Mouse (Mus musculus) liver, embryonic 14.5 days (tissue): ENCODE results near the gene Pfas. TPM values are rescaled to one million over a fixed set of nuclear protein-coding genes. Genes with fewer than 3 reads are reported as not detected.
"Not testable (repeated sequence)": the region's sequence is repeated elsewhere in the genome, so short reads cannot be mapped to it uniquely, and the experiment has no call there.

ENCODE experiments used
- ATAC-seq: fragments of 200-750 bp; cut with Nextera tagmentation; 2 replicates; pipeline ENCODE4 v1.8.0; 2017; ENCODE audit warnings: moderate number of reproducible peaks, mild to moderate bottlenecking, moderate library complexity; ENCODE audit not compliant: insufficient read depth
- DNase-seq, 3 experiments: peaks; one replicate each; pipeline ENCODE4 v3.0.0-alpha.2; 2012 to 2013; ENCODE audit warnings: low read depth in 3 of 3, low spot score in 3 of 3
- H3K27ac ChIP-seq: fragments of 300-500 bp; sonication (generic); 2 replicates; pipeline ENCODE4 v1.5.1; 2014; ENCODE audit warnings: moderate library complexity, mild to moderate bottlenecking, control low read depth, inconsistent platforms
- H3K27me3 ChIP-seq: fragments of 300-500 bp; sonication (generic); 2 replicates; pipeline ENCODE4 v1.6.1; 2014; ENCODE audit warnings: mild to moderate bottlenecking, low read length, moderate library complexity; ENCODE audit not compliant: control insufficient read depth, insufficient read depth
- H3K36me3 ChIP-seq: fragments of 300-500 bp; sonication (generic); replicated peaks from 2 replicates; pipeline ENCODE4 v1.6.1; 2014; ENCODE audit warnings: low read depth; ENCODE audit not compliant: control insufficient read depth, insufficient read depth
- H3K4me1 ChIP-seq, 2 experiments: fragments of 200-500 bp in 1 of 2; fragments of 300-500 bp in 1 of 2; sonication (generic) in 1 of 2; replicated peaks; 2 replicates each; pipeline ENCODE4 v1.6.1; 2012 to 2014; ENCODE audit warnings: antibody characterized with exemption in 1 of 2, inconsistent platforms in 1 of 2, low read length in 1 of 2; ENCODE audit not compliant: control insufficient read depth in 2 of 2, insufficient read depth in 2 of 2
- H3K4me2 ChIP-seq: fragments of 300-500 bp; sonication (generic); 2 replicates; pipeline ENCODE4 v1.6.1; 2014; ENCODE audit warnings: low read depth, mild to moderate bottlenecking, control low read depth, moderate library complexity
- H3K4me3 ChIP-seq, 2 experiments: fragments of 200-500 bp in 1 of 2; fragments of 300-500 bp in 1 of 2; sonication (generic) in 1 of 2; 2 replicates each; pipeline ENCODE4 v1.5.1; 2012 to 2014; ENCODE audit warnings: low read depth in 2 of 2, low read length in 2 of 2, mild to moderate bottlenecking in 2 of 2, control low read depth in 1 of 2, inconsistent platforms in 1 of 2, moderate library complexity in 1 of 2; ENCODE audit not compliant: insufficient read depth in 1 of 2
- H3K9ac ChIP-seq: fragments of 300-500 bp; sonication (generic); replicated peaks from 2 replicates; pipeline ENCODE4 v1.6.1; 2014; ENCODE audit warnings: mild to moderate bottlenecking, control low read depth, moderate library complexity
- H3K9me3 ChIP-seq: fragments of 300-500 bp; sonication (generic); 2 replicates; pipeline ENCODE4 v1.6.1; 2016; ENCODE audit warnings: low read length, mixed read lengths; ENCODE audit not compliant: control insufficient read depth
- CTCF ChIP-seq: IDR thresholded peaks from 2 replicates; pipeline ENCODE4 v1.5.1; 2016; ENCODE audit warnings: antibody characterized with exemption, low read depth, control low read depth
- EP300 ChIP-seq: IDR thresholded peaks from 2 replicates; pipeline ENCODE4 v1.6.1; 2016; ENCODE audit warnings: antibody characterized with exemption, low read depth
- WGBS: fragments of 180-500 bp; shearing (Covaris S2); extraction: QIAGEN DNeasy Blood & Tissue Kit; methylation state at CpG from one replicate; pipeline ENCODE4 v1.1.7; 2014; ENCODE audit not compliant: insufficient replicate concordance; 5-methylcytosine and 5-hydroxymethylcytosine counted together
- polyA plus RNA-seq, 2 experiments: library from polyadenylated mRNA; depleted of rRNA in 1 of 2; stranded (reverse) in 1 of 2; unstranded in 1 of 2; fragments of >200 nt; fragmentation: Nextera tagmentation in 1 of 2; extraction: Ambion mirVana in 1 of 2; gene quantifications; 2 replicates each; pipeline versions ENCODE4 v1.2.1 to v1.2.3; 2012 to 2014

Gene Pfas
- polyA plus RNA-seq, 2 experiments: 11.4 to 15.1 TPM

DNA sequence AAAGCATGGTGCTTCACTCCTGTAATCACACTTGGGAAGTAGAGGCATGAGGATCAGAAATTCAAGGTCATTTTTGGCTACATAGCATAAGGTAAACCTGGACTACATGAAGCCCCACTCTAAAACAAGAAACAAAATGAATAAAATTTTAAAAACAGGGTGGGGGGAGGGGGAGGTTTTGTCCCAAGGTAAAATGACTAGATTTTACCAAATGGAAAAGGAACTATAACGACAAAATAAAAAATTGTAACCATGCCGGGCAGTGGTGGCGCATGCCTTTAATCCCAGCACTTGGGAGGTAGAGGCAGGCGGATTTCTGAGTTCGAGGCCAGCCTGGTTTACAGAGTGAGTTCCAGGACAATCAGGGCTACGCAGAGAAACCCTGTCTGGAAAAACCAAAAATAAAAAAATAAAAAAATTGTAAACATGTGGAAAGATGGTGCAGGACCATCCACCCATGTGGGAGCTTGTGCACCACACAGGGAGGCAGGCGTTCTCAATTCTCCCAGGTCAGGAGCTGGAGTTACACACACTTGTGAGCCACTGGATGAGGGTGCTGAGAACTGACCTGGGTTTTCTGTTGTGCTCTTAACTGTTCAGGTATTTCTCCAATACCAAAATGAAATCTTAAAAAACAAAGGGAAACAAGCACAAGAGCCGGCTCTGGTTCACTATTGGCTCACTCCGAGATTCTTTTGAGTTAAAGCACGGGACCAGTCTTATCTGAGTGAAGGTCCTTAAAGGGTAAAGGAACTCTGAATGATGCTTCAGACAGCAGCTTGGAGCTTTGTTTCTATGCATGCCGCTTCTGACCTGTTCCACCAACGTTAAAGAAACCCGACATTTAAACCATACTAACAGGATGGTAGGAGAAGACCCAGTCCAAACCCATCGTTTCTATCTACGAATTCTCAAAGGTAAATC lies 2.4 kb upstream of the Pfas start:
- Histone ChIP-seq H3K4me2 (peak overlapping the region; percentile 96), H3K4me1 (peaks cover 17 to 33% of the 10 kb centered on the region in 2 experiments), H3K9ac (peak overlapping the region; percentile 91), H3K36me3 (no peaks in the 10 kb centered on the region), H3K4me3 (peak overlapping the region; percentile 28 to 77; a peak in 3 of 4 replicates), H3K27ac (peak overlapping the region; percentile 100), H3K9me3 (no peaks in the 10 kb centered on the region), H3K27me3 (no peaks in the 10 kb centered on the region)
- no peak for DNase-seq
- 75% methylated on average over 15 of the region's 15 CpGs for WGBS
- ATAC-seq: no peak
- TF ChIP-seq EP300 (no peak), CTCF (no peak)

- Histone ChIP-seq H3K4me2 (no peak overlapping the region; the same call in 1 of the 2 replicates), H3K4me1 (peaks cover 20 to 37% of the 10 kb centered on the region in 2 experiments), H3K36me3 (no peaks in the 10 kb centered on the region; the same call in 1 of the 2 replicates), H3K27me3 (no peaks in the 10 kb centered on the region), H3K9ac (no peak overlapping the region), H3K27ac (no peak overlapping the region), H3K9me3 (no peaks in the 10 kb centered on the region), H3K4me3 (no peak overlapping the region)
- DNase-seq (no peak), ATAC-seq (no peak)
- TF ChIP-seq EP300: no peak
- no peak for TF ChIP-seq CTCF
- WGBS: 63% methylated on average over 1 of the region's 1 CpGs
Measured at GRCm38 (mm10) chr11:69009508-69009907, 1.2 kb upstream of the Pfas start.

DNA sequence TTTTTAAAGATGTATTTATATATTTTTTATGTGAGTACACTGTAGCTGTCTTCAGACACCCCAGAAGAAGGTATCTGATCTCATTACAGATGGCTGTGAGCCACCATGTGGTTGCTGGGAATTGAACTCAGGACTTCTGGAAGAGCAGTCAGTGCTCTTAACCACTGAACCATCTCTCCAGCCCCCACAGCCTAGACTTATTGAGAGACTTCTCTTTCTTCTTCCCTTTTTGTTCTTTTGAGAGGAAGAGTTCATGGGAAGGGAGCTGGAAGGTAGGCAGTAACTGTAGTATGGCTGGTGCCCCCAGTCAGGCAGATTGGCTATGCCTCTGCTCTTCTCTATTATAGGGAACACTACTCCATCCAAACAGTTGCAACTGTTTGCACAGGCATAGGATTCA lies 1.7 kb downstream of the Pfas start:
- H3K4me2 ChIP-seq: peak overlapping the region; percentile 86
- H3K4me3 ChIP-seq: peak overlapping the region; percentile 73 to 98; a peak in 2 of 4 replicates
- DNase-seq, H3K27me3 ChIP-seq, ATAC-seq, H3K9me3 ChIP-seq, H3K27ac ChIP-seq, H3K9ac ChIP-seq: not testable (repeated sequence)
- peaks cover 14% of the 10 kb centered on the region for H3K36me3 ChIP-seq
- peaks cover 18 to 35% of the 10 kb centered on the region in 2 experiments for H3K4me1 ChIP-seq

DNA sequence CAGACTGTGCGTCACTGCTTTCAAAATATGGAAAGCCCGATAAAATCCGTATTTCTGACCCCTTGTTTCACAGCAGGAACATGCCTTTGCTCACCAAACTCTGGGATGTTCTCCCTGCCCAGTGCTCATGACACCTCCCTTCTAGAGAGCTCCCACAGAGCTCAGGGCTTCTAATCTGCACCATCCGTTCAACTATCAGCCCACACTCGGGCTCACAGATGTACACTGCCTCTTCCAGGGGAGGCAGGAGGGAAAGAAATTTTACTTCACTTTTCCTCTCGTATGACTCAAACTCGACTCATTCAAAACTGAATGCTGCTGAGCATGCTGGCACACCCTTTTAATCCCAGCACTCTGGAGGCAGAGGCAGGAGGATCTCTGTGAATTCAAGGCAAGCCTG lies 3.1 kb downstream of the Pfas start:
- 0 out of 2 replicates have a peak overlapping the region, but pooled peaks have one; percentile 25 for H3K9ac ChIP-seq
- peaks cover 18 to 27% of the 10 kb centered on the region in 2 experiments for H3K4me1 ChIP-seq
- WGBS: 46% methylated on average over 7 of the region's 7 CpGs
- no peaks in the 10 kb centered on the region for H3K27me3 ChIP-seq
- peak overlapping the region; percentile 16 for H3K4me2 ChIP-seq
- H3K27ac ChIP-seq: peak overlapping the region; percentile 37
- H3K9me3 ChIP-seq: no peaks in the 10 kb centered on the region
- TF ChIP-seq CTCF (no peak), EP300 (0 out of 2 replicates have a peak, but pooled peaks have one; percentile 18)
- ATAC-seq: peak; percentile 71
- H3K36me3 ChIP-seq: peaks cover 28% of the 10 kb centered on the region
- DNase-seq: peak in 1 of 3 experiments; percentile 46
- 0 out of 4 replicates have a peak overlapping the region, but pooled peaks of 1 of the 2 experiments have one; percentile 8 for H3K4me3 ChIP-seq

DNA sequence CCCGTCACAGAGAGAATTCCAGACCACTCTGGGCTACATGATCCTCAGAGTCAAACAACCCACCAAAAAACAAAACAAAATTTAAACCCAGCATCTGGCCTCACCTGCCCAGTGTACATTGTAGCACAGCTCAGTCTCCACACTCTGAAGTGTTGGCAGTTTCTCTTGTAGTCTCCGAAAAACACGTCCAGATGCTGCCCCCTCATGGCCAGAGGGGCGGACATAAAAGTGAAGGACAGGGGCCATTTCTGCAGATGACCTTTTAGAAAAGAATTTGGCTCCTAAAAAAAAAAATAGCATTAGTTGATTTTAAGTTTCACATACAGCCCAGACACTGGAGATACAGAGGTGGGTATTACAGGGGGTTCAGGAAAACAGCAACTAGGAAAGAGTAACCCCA lies 4.7 kb downstream of the Pfas start:
- Histone ChIP-seq H3K4me3 (no peak overlapping the region), H3K36me3 (peaks cover 44% of the 10 kb centered on the region), H3K4me1 (peaks cover 18 to 27% of the 10 kb centered on the region in 2 experiments), H3K4me2 (no peak overlapping the region), H3K27ac (no peak overlapping the region), H3K9ac (no peak overlapping the region), H3K27me3 (no peaks in the 10 kb centered on the region), H3K9me3 (no peaks in the 10 kb centered on the region)
- TF ChIP-seq CTCF: no peak
- TF ChIP-seq EP300: no peak
- WGBS: 70% methylated on average over 4 of the region's 4 CpGs
- no peak for ATAC-seq
- no peak for DNase-seq

GRCm38 (mm10) chr11:69002782-69003181 lies 5.5 kb downstream of the Pfas start:
- Histone ChIP-seq H3K36me3 (peaks cover 52% of the 10 kb centered on the region), H3K4me1 (peaks cover 18 to 25% of the 10 kb centered on the region in 2 experiments)
- not testable (repeated sequence) for DNase-seq, H3K9ac ChIP-seq, ATAC-seq, H3K4me3 ChIP-seq, H3K27me3 ChIP-seq, H3K27ac ChIP-seq, H3K9me3 ChIP-seq, H3K4me2 ChIP-seq
- WGBS: 82% methylated on average over 4 of the region's 4 CpGs
